Comparison of ENCODE assay signal across 8 mouse cellular contexts in genomic region chr15:89315190-89315731, GRCm38 (mm10). TPM values are rescaled to one million over a fixed set of nuclear protein-coding genes. Genes with fewer than 3 reads are reported as not detected.
DNase-seq lines count a peak whose midpoint lies in the region; ATAC-seq and TF ChIP-seq lines count a peak whose summit lies in the region.

Sbf1 (minus strand) TSS chr15:89315311.

- H3K36me3 ChIP-seq in hindbrain, embryonic 13.5 days: no peaks in the 10 kb centered on the region

- peak within 1 kb of the TSS; percentile 79 for H3K27ac ChIP-seq in hindbrain, embryonic 13.5 days

- H3K27me3 ChIP-seq in Patski: no peaks in the 10 kb centered on the region
- no peaks in the 10 kb centered on the region for H3K27me3 ChIP-seq in hindbrain, embryonic 13.5 days

- H3K4me2 ChIP-seq in hindbrain, embryonic 13.5 days: peak within 1 kb of the TSS; percentile 92

- no peaks in the 10 kb centered on the region for H3K9me3 ChIP-seq in hindbrain, embryonic 13.5 days

- in situ Hi-C loops in Patski (cut with MboI; ENCODE audit: low pct_unique_long_range_greater_than_20kb): no loop called here

- CTCF ChIA-PET in Patski (lab: Charles Lee): interaction anchor here (1.3 kb wide), 1 partner anchor 24 kb away, joined by 4 read pairs; no protein-coding TSS in a partner anchor

- no peak for TF ChIP-seq CTCF in Patski (IDR thresholded peaks at IDR 0.05)

- peaks cover 41% of the 10 kb centered on the region for H3K4me1 ChIP-seq in hindbrain, embryonic 13.5 days (replicated peaks)

- peak within 1 kb of the TSS; percentile 96 for H3K4me3 ChIP-seq in hindbrain, embryonic 13.5 days

- DNase-seq in Patski (ENCODE audit: low read depth, low spot score): peak; percentile 67
- DNase-seq in cerebellum, postnatal 14 days: peak; percentile 98
- DNase-seq in frontal cortex, postnatal 14 days (ENCODE audit: low spot score in 2 of 2): peak; percentile 95 to 96
- peak; percentile 87 to 90 for DNase-seq in layer of hippocampus, postnatal 25 days (ENCODE audit: extremely low spot score in 1 of 2, low spot score in 1 of 2)
- DNase-seq in lung, postnatal 25 days (ENCODE audit: low spot score): peak; percentile 99
- peak; percentile 98 for DNase-seq in retina, embryonic 14.5 days (ENCODE audit: low spot score)
- peak; percentile 96 for DNase-seq in thymus, postnatal 4 days

- POLR2A ChIA-PET in Patski (lab: Charles Lee): interaction anchor here (0.6 to 1.6 kb wide), 4 partner anchors 11 to 1119 kb away, joined by 3 to 5 read pairs (median 4); no protein-coding TSS in a partner anchor

- peak within 1 kb of the TSS; percentile 93 for H3K9ac ChIP-seq in hindbrain, embryonic 13.5 days

- WGBS in hindbrain, embryonic 13.5 days: 1% methylated on average over 37 of the region's 37 CpGs

- peak; percentile 90 for ATAC-seq in Patski
- peak; percentile 99 for ATAC-seq in hindbrain, embryonic 13.5 days (ENCODE audit: low FRiP score)

RNA-seq across cellular contexts. Expression of gene Sbf1, which starts in this region (rescaled TPM):
- polyA plus RNA-seq in Patski (2021): 150 TPM
- polyA plus RNA-seq in hindbrain, embryonic 13.5 days (2015; fragmentation: Nextera tagmentation; extraction: Ambion mirVana): 78.4 and 83.3 TPM in 2 replicates
- 100 to 1,000 TPM; 317 to 364 TPM for total RNA-seq in layer of hippocampus, postnatal 25 days (2021)

Comparison
In these comparisons a context has a peak if more than half of its experiments do, and no peak if none do; other contexts are left out.
1. Peak in every context shown above with its lines: DNase-seq, ATAC-seq, H3K4me3 ChIP-seq and H3K27ac ChIP-seq.